Mouse (Mus musculus): ENCODE results near the gene Clk2.

- TF ChIP-seq CTCF (IDR thresholded peaks at IDR 0.05; ENCODE audit: borderline replicate concordance, insufficient read depth, low read length): no peak
- TF ChIP-seq POLR2A (IDR thresholded peaks at IDR 0.05; ENCODE audit: low read depth, low read length): 0 out of 2 replicates have a peak, but pooled peaks have one; percentile 16
These were observed 2.4 kb downstream of the Clk2 start for GRCm38 (mm10) chr3:89166945-89167344.
